ENCODE assay signal across 10 mouse cellular contexts in genomic region chr13:55482542-55482941, GRCm38 (mm10). TPM values are rescaled to one million over a fixed set of nuclear protein-coding genes. Genes with fewer than 3 reads are reported as not detected.
DNase-seq lines count a peak whose midpoint lies in the region; ATAC-seq and TF ChIP-seq lines count a peak whose summit lies in the region.
"Had no signal": no experiment of that assay in that cellular context is flagged by ENCODE, and none has a peak within 500 bp of the region (broad histone marks: within the 10 kb centered on the region; RNA-seq: fewer than 3 reads in every experiment).

No protein-coding gene starts in this region.

- H3K36me3 ChIP-seq in embryonic facial prominence, embryonic 13.5 days: peaks cover 58% of the 10 kb centered on the region
- H3K36me3 ChIP-seq in embryonic facial prominence, embryonic 10.5 days (replicated peaks): peaks cover 81% of the 10 kb centered on the region
- H3K36me3 ChIP-seq in lung, embryonic 14.5 days (ENCODE audit: insufficient read depth): peaks cover 56% of the 10 kb centered on the region
- peaks cover 36% of the 10 kb centered on the region for H3K36me3 ChIP-seq in forebrain, embryonic 16.5 days (ENCODE audit: control insufficient read depth, insufficient read depth)
- H3K36me3 ChIP-seq in midbrain, postnatal 0 days (ENCODE audit: insufficient read depth, low read length): peaks cover 40% of the 10 kb centered on the region
- H3K36me3 ChIP-seq: liver, embryonic 15.5 days had no signal

- DNase-seq in embryonic facial prominence, embryonic 10.5 days (ENCODE audit: low spot score): no peak
- DNase-seq in lung, embryonic 14.5 days: peak; percentile 54
- no peak for DNase-seq in lung, postnatal 36 days
- no peak for DNase-seq in midbrain, postnatal 0 days (ENCODE audit: low spot score)

- ATAC-seq in embryonic facial prominence, embryonic 13.5 days (ENCODE audit: insufficient number of reproducible peaks, insufficient read depth, low FRiP score, low TSS enrichment, low read depth): no peak
- no peak for ATAC-seq in lung, embryonic 14.5 days (ENCODE audit: insufficient read depth)
- no peak for ATAC-seq in forebrain, embryonic 16.5 days
- no peak for ATAC-seq in midbrain, postnatal 0 days (ENCODE audit: low FRiP score)
- no peak for ATAC-seq in CD4-positive, CD25-positive, alpha-beta regulatory T cell, adult 4 months
- ATAC-seq in monocyte, adult 5-6 weeks (replicated peaks; ENCODE audit: insufficient number of reproducible peaks, low FRiP score, low TSS enrichment, poor library complexity, severe bottlenecking): no peak

- no peak overlapping the region for H3K4me2 ChIP-seq in embryonic facial prominence, embryonic 13.5 days
- H3K4me2 ChIP-seq in lung, embryonic 14.5 days: no peak overlapping the region
- peak overlapping the region; percentile 89 for H3K4me2 ChIP-seq in forebrain, embryonic 16.5 days (ENCODE audit: low read length)
- H3K4me2 ChIP-seq in midbrain, postnatal 0 days (ENCODE audit: low read depth, low read length, poor library complexity, severe bottlenecking): peak overlapping the region; percentile 97
- H3K4me2 ChIP-seq: liver, embryonic 15.5 days had no signal

- 0 out of 2 replicates have a peak overlapping the region, but pooled peaks have one; percentile 3 for H3K9ac ChIP-seq in embryonic facial prominence, embryonic 13.5 days
- H3K9ac ChIP-seq in lung, embryonic 14.5 days: no peak overlapping the region
- H3K9ac ChIP-seq in forebrain, embryonic 16.5 days (replicated peaks; ENCODE audit: low read depth, low read length): peak overlapping the region; percentile 98; the same call in 1 of the 2 replicates
- no peak overlapping the region for H3K9ac ChIP-seq in midbrain, postnatal 0 days (replicated peaks; ENCODE audit: low read length, poor library complexity, severe bottlenecking)
- H3K9ac ChIP-seq: embryonic facial prominence, embryonic 12.5 days; liver, embryonic 15.5 days had no signal

- no peaks in the 10 kb centered on the region for H3K9me3 ChIP-seq in embryonic facial prominence, embryonic 13.5 days
- no peaks in the 10 kb centered on the region for H3K9me3 ChIP-seq in embryonic facial prominence, embryonic 10.5 days
- no peaks in the 10 kb centered on the region for H3K9me3 ChIP-seq in lung, embryonic 14.5 days (ENCODE audit: low read depth, low read length)
- H3K9me3 ChIP-seq in forebrain, embryonic 16.5 days (ENCODE audit: control insufficient read depth, low read length): no peaks in the 10 kb centered on the region
- H3K9me3 ChIP-seq in midbrain, postnatal 0 days (ENCODE audit: low read length): no peaks in the 10 kb centered on the region
- H3K9me3 ChIP-seq: embryonic facial prominence, embryonic 12.5 days; liver, embryonic 15.5 days had no signal

- WGBS in embryonic facial prominence, embryonic 13.5 days: 84% methylated on average over 7 of the region's 7 CpGs
- 92% methylated on average over 7 of the region's 7 CpGs for WGBS in embryonic facial prominence, embryonic 10.5 days
- 56% methylated on average over 7 of the region's 7 CpGs for WGBS in lung, embryonic 14.5 days
- WGBS in forebrain, embryonic 16.5 days: 76% methylated on average over 7 of the region's 7 CpGs
- 62% methylated on average over 7 of the region's 7 CpGs for WGBS in midbrain, postnatal 0 days

- peak; percentile 40; the same call in 1 of the 2 replicates for TF ChIP-seq CTCF in lung, embryonic 14.5 days (IDR thresholded peaks at IDR 0.05; ENCODE audit: low read depth)
- peak; percentile 9; the same call in 1 of the 2 replicates for TF ChIP-seq CTCF in midbrain, postnatal 0 days (IDR thresholded peaks at IDR 0.05)

- H3K27ac ChIP-seq in embryonic facial prominence, embryonic 13.5 days: 0 out of 2 replicates have a peak overlapping the region, but pooled peaks have one; percentile 23
- H3K27ac ChIP-seq in embryonic facial prominence, embryonic 10.5 days (replicated peaks): no peak overlapping the region
- H3K27ac ChIP-seq in lung, embryonic 14.5 days (ENCODE audit: low read depth): 0 out of 2 replicates have a peak overlapping the region, but pooled peaks have one; percentile 9
- peak overlapping the region; percentile 97 for H3K27ac ChIP-seq in forebrain, embryonic 16.5 days (ENCODE audit: low read length)
- peak overlapping the region; percentile 32; the same call in 1 of the 2 replicates for H3K27ac ChIP-seq in midbrain, postnatal 0 days (ENCODE audit: low read depth, low read length)
- H3K27ac ChIP-seq: embryonic facial prominence, embryonic 12.5 days; liver, embryonic 15.5 days had no signal

- peaks cover 36% of the 10 kb centered on the region for H3K4me1 ChIP-seq in embryonic facial prominence, embryonic 13.5 days
- peaks cover 43% of the 10 kb centered on the region for H3K4me1 ChIP-seq in embryonic facial prominence, embryonic 10.5 days
- H3K4me1 ChIP-seq in lung, embryonic 14.5 days (ENCODE audit: insufficient read depth): peaks cover 19% of the 10 kb centered on the region
- H3K4me1 ChIP-seq in forebrain, embryonic 16.5 days (replicated peaks; ENCODE audit: control insufficient read depth, insufficient read depth, low read length): peaks cover 43% of the 10 kb centered on the region
- peaks cover 11% of the 10 kb centered on the region; the same call in 1 of the 2 replicates for H3K4me1 ChIP-seq in midbrain, postnatal 0 days (ENCODE audit: insufficient read depth, low read length)

- H3K27me3 ChIP-seq in embryonic facial prominence, embryonic 13.5 days: no peaks in the 10 kb centered on the region
- no peaks in the 10 kb centered on the region for H3K27me3 ChIP-seq in embryonic facial prominence, embryonic 10.5 days (replicated peaks; ENCODE audit: low read depth, poor library complexity, severe bottlenecking)
- H3K27me3 ChIP-seq in lung, embryonic 14.5 days (ENCODE audit: insufficient read depth, low read length): no peaks in the 10 kb centered on the region
- H3K27me3 ChIP-seq in forebrain, embryonic 16.5 days (replicated peaks; ENCODE audit: control insufficient read depth, insufficient read depth, low read length): no peaks in the 10 kb centered on the region
- H3K27me3 ChIP-seq in midbrain, postnatal 0 days (ENCODE audit: insufficient read depth, low read length): no peaks in the 10 kb centered on the region
- H3K27me3 ChIP-seq: embryonic facial prominence, embryonic 12.5 days had no signal

- H3K4me3 ChIP-seq in embryonic facial prominence, embryonic 13.5 days: no peak overlapping the region
- no peak overlapping the region for H3K4me3 ChIP-seq in embryonic facial prominence, embryonic 10.5 days
- no peak overlapping the region for H3K4me3 ChIP-seq in lung, embryonic 14.5 days (ENCODE audit: low read depth, low read length)
- H3K4me3 ChIP-seq in forebrain, embryonic 16.5 days (replicated peaks; ENCODE audit: low read length): peak overlapping the region; percentile 67; the same call in 1 of the 2 replicates
- no peak overlapping the region; the same call in none of the 2 replicates for H3K4me3 ChIP-seq in midbrain, postnatal 0 days (ENCODE audit: low read depth, low read length)
- H3K4me3 ChIP-seq: embryonic facial prominence, embryonic 12.5 days; liver, embryonic 15.5 days had no signal

RNA-seq across cellular contexts. Expression of gene Dbn1, which starts 5.4 kb away (rescaled TPM):
- polyA plus RNA-seq in embryonic facial prominence, embryonic 13.5 days (2015; fragmentation: Nextera tagmentation; extraction: Ambion mirVana): 275 and 276 TPM in 2 replicates
- 412 and 419 TPM in 2 replicates for polyA plus RNA-seq in embryonic facial prominence, embryonic 10.5 days (2016; fragmentation: Nextera tagmentation; extraction: Ambion mirVana)
- 135 and 153 TPM in 2 replicates for polyA plus RNA-seq in lung, embryonic 14.5 days (2014; fragmentation: Nextera tagmentation; extraction: Ambion mirVana)
- polyA plus RNA-seq in forebrain, embryonic 16.5 days (2015; fragmentation: Nextera tagmentation; extraction: Ambion mirVana): 792 and 816 TPM in 2 replicates
- 498 and 510 TPM in 2 replicates for total RNA-seq in midbrain, postnatal 0 days (2014; rRNA removed)
- 482 and 484 TPM in 2 replicates for polyA plus RNA-seq in midbrain, postnatal 0 days (2015; fragmentation: Nextera tagmentation; extraction: Ambion mirVana)
- not detected for polyA plus RNA-seq in CD4-positive, CD25-positive, alpha-beta regulatory T cell, adult 4 months (2017; shearing (Covaris generic))
- total RNA-seq in monocyte, adult 5-6 weeks (2017): 0.58 TPM in 1 of 3 replicates, not detected in the others

RNA-seq across cellular contexts. Expression of gene Prr7, which starts 18.5 kb away (rescaled TPM):
- 0.96 and 1.2 TPM in 2 replicates for polyA plus RNA-seq in embryonic facial prominence, embryonic 13.5 days (2015; fragmentation: Nextera tagmentation; extraction: Ambion mirVana)
- 0.54 TPM in 2 replicates for polyA plus RNA-seq in embryonic facial prominence, embryonic 10.5 days (2016; fragmentation: Nextera tagmentation; extraction: Ambion mirVana)
- 0.46 and 0.53 TPM in 2 replicates for polyA plus RNA-seq in lung, embryonic 14.5 days (2014; fragmentation: Nextera tagmentation; extraction: Ambion mirVana)
- polyA plus RNA-seq in forebrain, embryonic 16.5 days (2015; fragmentation: Nextera tagmentation; extraction: Ambion mirVana): 4.1 and 4.3 TPM in 2 replicates
- total RNA-seq in midbrain, postnatal 0 days (2014; rRNA removed): 101 and 131 TPM in 2 replicates
- 6.6 and 8.1 TPM in 2 replicates for polyA plus RNA-seq in midbrain, postnatal 0 days (2015; fragmentation: Nextera tagmentation; extraction: Ambion mirVana)
- not detected for polyA plus RNA-seq in CD4-positive, CD25-positive, alpha-beta regulatory T cell, adult 4 months (2017; shearing (Covaris generic))
- 2.2 to 3.8 TPM in 2 of 3 replicates, not detected in the other for total RNA-seq in monocyte, adult 5-6 weeks (2017)
- polyA plus RNA-seq: liver, embryonic 15.5 days had no signal

RNA-seq across cellular contexts. Expression of gene Pdlim7, which starts 30.9 kb away (rescaled TPM):
- polyA plus RNA-seq in embryonic facial prominence, embryonic 13.5 days (2015; fragmentation: Nextera tagmentation; extraction: Ambion mirVana): 105 and 119 TPM in 2 replicates
- 209 and 215 TPM in 2 replicates for polyA plus RNA-seq in embryonic facial prominence, embryonic 10.5 days (2016; fragmentation: Nextera tagmentation; extraction: Ambion mirVana)
- 185 and 199 TPM in 2 replicates for polyA plus RNA-seq in lung, embryonic 14.5 days (2014; fragmentation: Nextera tagmentation; extraction: Ambion mirVana)
- 132 and 147 TPM in 2 replicates for polyA plus RNA-seq in forebrain, embryonic 16.5 days (2015; fragmentation: Nextera tagmentation; extraction: Ambion mirVana)
- total RNA-seq in midbrain, postnatal 0 days (2014; rRNA removed): 32.3 and 41.3 TPM in 2 replicates
- 153 and 171 TPM in 2 replicates for polyA plus RNA-seq in midbrain, postnatal 0 days (2015; fragmentation: Nextera tagmentation; extraction: Ambion mirVana)
- 10 to 100 TPM in 1 of 2 experiments, 1 to 10 TPM in 1; 6.3 to 14.6 TPM for polyA plus RNA-seq in CD4-positive, CD25-positive, alpha-beta regulatory T cell, adult 4 months (2017; shearing (Covaris generic))
- total RNA-seq in monocyte, adult 5-6 weeks (2017): 4.7 to 13.5 TPM (median 10.5 TPM) in 3 replicates

RNA-seq across cellular contexts. Expression of gene Grk6, which starts 37.7 kb away (rescaled TPM):
- 36.4 and 45.3 TPM in 2 replicates for polyA plus RNA-seq in embryonic facial prominence, embryonic 13.5 days (2015; fragmentation: Nextera tagmentation; extraction: Ambion mirVana)
- 65.2 and 65.6 TPM in 2 replicates for polyA plus RNA-seq in embryonic facial prominence, embryonic 10.5 days (2016; fragmentation: Nextera tagmentation; extraction: Ambion mirVana)
- polyA plus RNA-seq in lung, embryonic 14.5 days (2014; fragmentation: Nextera tagmentation; extraction: Ambion mirVana): 64.3 and 71.0 TPM in 2 replicates
- polyA plus RNA-seq in forebrain, embryonic 16.5 days (2015; fragmentation: Nextera tagmentation; extraction: Ambion mirVana): 39.4 and 40.1 TPM in 2 replicates
- 70.4 and 71.9 TPM in 2 replicates for total RNA-seq in midbrain, postnatal 0 days (2014; rRNA removed)
- 35.5 and 35.8 TPM in 2 replicates for polyA plus RNA-seq in midbrain, postnatal 0 days (2015; fragmentation: Nextera tagmentation; extraction: Ambion mirVana)
- polyA plus RNA-seq in CD4-positive, CD25-positive, alpha-beta regulatory T cell, adult 4 months (2017; shearing (Covaris generic)): 10 to 100 TPM; 26.4 to 36.7 TPM
- total RNA-seq in monocyte, adult 5-6 weeks (2017): 179 to 219 TPM (median 207 TPM) in 3 replicates

RNA-seq across cellular contexts. Expression of gene Dok3, which starts 46.6 kb away (rescaled TPM):
- polyA plus RNA-seq in embryonic facial prominence, embryonic 13.5 days (2015; fragmentation: Nextera tagmentation; extraction: Ambion mirVana): 2.3 and 2.8 TPM in 2 replicates
- polyA plus RNA-seq in embryonic facial prominence, embryonic 10.5 days (2016; fragmentation: Nextera tagmentation; extraction: Ambion mirVana): 3.6 and 4.2 TPM in 2 replicates
- polyA plus RNA-seq in lung, embryonic 14.5 days (2014; fragmentation: Nextera tagmentation; extraction: Ambion mirVana): 2.0 and 2.6 TPM in 2 replicates
- polyA plus RNA-seq in forebrain, embryonic 16.5 days (2015; fragmentation: Nextera tagmentation; extraction: Ambion mirVana): 3.1 and 4.6 TPM in 2 replicates
- 3.0 and 4.5 TPM in 2 replicates for total RNA-seq in midbrain, postnatal 0 days (2014; rRNA removed)
- polyA plus RNA-seq in midbrain, postnatal 0 days (2015; fragmentation: Nextera tagmentation; extraction: Ambion mirVana): 1.4 and 1.6 TPM in 2 replicates
- 1 to 10 TPM in 1 of 2 experiments, under 1 TPM in 1; 0.35 to 1.0 TPM for polyA plus RNA-seq in CD4-positive, CD25-positive, alpha-beta regulatory T cell, adult 4 months (2017; shearing (Covaris generic))
- 86.5 to 105 TPM (median 104 TPM) in 3 replicates for total RNA-seq in monocyte, adult 5-6 weeks (2017)

Comparison
In these comparisons a context has a peak if more than half of its experiments do, and no peak if none do; other contexts are left out.
1. H3K4me2 ChIP-seq: peak in forebrain, embryonic 16.5 days (single experiment) and midbrain, postnatal 0 days (single experiment); none in embryonic facial prominence, embryonic 13.5 days (single experiment) and lung, embryonic 14.5 days (single experiment).
2. H3K9ac ChIP-seq: peak in embryonic facial prominence, embryonic 13.5 days (single experiment) and forebrain, embryonic 16.5 days (single experiment); none in lung, embryonic 14.5 days (single experiment) and midbrain, postnatal 0 days (single experiment).
3. RNA of gene Dbn1, which starts 5.4 kb away (polyA plus RNA-seq): 792 to 816 TPM in forebrain, embryonic 16.5 days, 482 to 484 TPM in midbrain, postnatal 0 days, 412 to 419 TPM in embryonic facial prominence, embryonic 10.5 days, 275 to 276 TPM in embryonic facial prominence, embryonic 13.5 days and 135 to 153 TPM in lung, embryonic 14.5 days; not detected in CD4-positive, CD25-positive, alpha-beta regulatory T cell, adult 4 months; every median in the first group is over 100 times any median in the second.